Mouse (Mus musculus): ENCODE results near the gene Ppip5k2. TPM values are rescaled to one million over a fixed set of nuclear protein-coding genes. Genes with fewer than 3 reads are reported as not detected.
A peak's percentile ranks its signal among the peaks of the same experiment; 100 is the strongest.

Ppip5k2 gene
- total RNA-seq (2014; rRNA removed) (39.3 and 40.3 TPM in 2 replicates), polyA plus RNA-seq (2015; fragmentation: Nextera tagmentation; extraction: Ambion mirVana) (29.4 and 30.8 TPM in 2 replicates)

GRCm38 (mm10) chr1:97769904-97770753 lies at the start of gene Ppip5k2, which contains the start of gene Gin1:
Gene Ppip5k2, minus strand, starts transcription at chr1:97770411.
Gene Gin1, plus strand, starts transcription at chr1:97770172.
- peak within 1 kb of the TSS; percentile 88 for H3K9ac ChIP-seq (replicated peaks; ENCODE audit: low read length)
- peak within 1 kb of the TSS; percentile 72 for H3K4me2 ChIP-seq (ENCODE audit: low read depth, low read length)
- DNase-seq (ENCODE audit: low spot score): peak; percentile 98
- H3K4me1 ChIP-seq (ENCODE audit: insufficient read depth, low read length): 0 out of 2 replicates have a peak, but pooled peaks cover 6% of the 10 kb centered on the region
- no peaks in the 10 kb centered on the region for H3K27me3 ChIP-seq (ENCODE audit: insufficient read depth, low read length)
- H3K4me3 ChIP-seq (ENCODE audit: low read length): peak within 1 kb of the TSS; percentile 98
- peak; percentile 63 for TF ChIP-seq CTCF (IDR thresholded peaks at IDR 0.05; ENCODE audit: low read depth)
- H3K27ac ChIP-seq: peak within 1 kb of the TSS; percentile 90
- no peaks in the 10 kb centered on the region for H3K9me3 ChIP-seq (ENCODE audit: low read length)
- H3K36me3 ChIP-seq (ENCODE audit: insufficient read depth, low read length): no peaks in the 10 kb centered on the region
- peak; percentile 99 for ATAC-seq
- WGBS: under 1% methylated on average over 66 of the region's 66 CpGs

- Histone ChIP-seq H3K4me2 (ENCODE audit: low read depth, low read length) (no peak overlapping the region), H3K9ac (replicated peaks; ENCODE audit: low read length) (no peak overlapping the region), H3K27ac (no peak overlapping the region), H3K9me3 (ENCODE audit: low read length) (no peaks in the 10 kb centered on the region), H3K36me3 (ENCODE audit: insufficient read depth, low read length) (no peaks in the 10 kb centered on the region), H3K4me3 (ENCODE audit: low read length) (no peak overlapping the region), H3K4me1 (ENCODE audit: insufficient read depth, low read length) (no peaks in the 10 kb centered on the region), H3K27me3 (ENCODE audit: insufficient read depth, low read length) (no peaks in the 10 kb centered on the region)
- DNase-seq (ENCODE audit: low spot score) (peak; percentile 76), ATAC-seq (no peak)
- peak; percentile 74 for TF ChIP-seq CTCF (IDR thresholded peaks at IDR 0.05; ENCODE audit: low read depth)
- 28% methylated on average over 2 of the region's 2 CpGs for WGBS
Measured at GRCm38 (mm10) chr1:97809255-97809912, 39.2 kb upstream of the Ppip5k2 start.

- no peak for DNase-seq (ENCODE audit: low spot score)
Measured at GRCm38 (mm10) chr1:97804520-97804919, 34.3 kb upstream of the Ppip5k2 start.

GRCm38 (mm10) chr1:97802207-97802902 lies 32.1 kb upstream of the Ppip5k2 start:
- Histone ChIP-seq H3K4me1 (ENCODE audit: insufficient read depth, low read length) (no peaks in the 10 kb centered on the region), H3K4me3 (ENCODE audit: low read length) (no peak overlapping the region), H3K27ac (no peak overlapping the region), H3K9me3 (ENCODE audit: low read length) (0 out of 2 replicates have a peak, but pooled peaks cover 2% of the 10 kb centered on the region), H3K4me2 (ENCODE audit: low read depth, low read length) (no peak overlapping the region), H3K36me3 (ENCODE audit: insufficient read depth, low read length) (no peaks in the 10 kb centered on the region), H3K27me3 (ENCODE audit: insufficient read depth, low read length) (no peaks in the 10 kb centered on the region), H3K9ac (replicated peaks; ENCODE audit: low read length) (no peak overlapping the region)
- no peak for ATAC-seq
- WGBS: 40% methylated on average over 4 of the region's 4 CpGs
- TF ChIP-seq CTCF (IDR thresholded peaks at IDR 0.05; ENCODE audit: low read depth): peak; percentile 65
- DNase-seq (ENCODE audit: low spot score): peak; percentile 60

More at GRCm38 (mm10) chr1:97804520-97804919, 34.3 kb upstream of the Ppip5k2 start:
- H3K36me3 ChIP-seq (ENCODE audit: insufficient read depth, low read length): no peaks in the 10 kb centered on the region
- H3K4me2 ChIP-seq (ENCODE audit: low read depth, low read length): no peak overlapping the region
- H3K4me1 ChIP-seq (ENCODE audit: insufficient read depth, low read length): no peaks in the 10 kb centered on the region
- H3K9me3 ChIP-seq (ENCODE audit: low read length): 0 out of 2 replicates have a peak, but pooled peaks cover 2% of the 10 kb centered on the region
- TF ChIP-seq CTCF (IDR thresholded peaks at IDR 0.05; ENCODE audit: low read depth): no peak
- no peak overlapping the region for H3K27ac ChIP-seq
- H3K27me3 ChIP-seq (ENCODE audit: insufficient read depth, low read length): no peaks in the 10 kb centered on the region
- H3K9ac ChIP-seq (replicated peaks; ENCODE audit: low read length): no peak overlapping the region
- ATAC-seq: no peak
- H3K4me3 ChIP-seq (ENCODE audit: low read length): no peak overlapping the region

GRCm38 (mm10) chr1:97795936-97796335 lies 25.7 kb upstream of the Ppip5k2 start:
- H3K4me3 ChIP-seq (ENCODE audit: low read length): no peak overlapping the region
- TF ChIP-seq CTCF (IDR thresholded peaks at IDR 0.05; ENCODE audit: low read depth): no peak
- WGBS: 87% methylated on average over 9 of the region's 9 CpGs
- no peaks in the 10 kb centered on the region for H3K36me3 ChIP-seq (ENCODE audit: insufficient read depth, low read length)
- H3K4me2 ChIP-seq (ENCODE audit: low read depth, low read length): no peak overlapping the region
- no peaks in the 10 kb centered on the region for H3K27me3 ChIP-seq (ENCODE audit: insufficient read depth, low read length)
- 0 out of 2 replicates have a peak, but pooled peaks cover 2% of the 10 kb centered on the region for H3K9me3 ChIP-seq (ENCODE audit: low read length)
- H3K9ac ChIP-seq (replicated peaks; ENCODE audit: low read length): no peak overlapping the region
- DNase-seq (ENCODE audit: low spot score) (no peak), ATAC-seq (no peak)
- no peaks in the 10 kb centered on the region for H3K4me1 ChIP-seq (ENCODE audit: insufficient read depth, low read length)
- H3K27ac ChIP-seq: no peak overlapping the region

- Histone ChIP-seq H3K36me3 (ENCODE audit: insufficient read depth, low read length) (no peaks in the 10 kb centered on the region), H3K27ac (no peak overlapping the region), H3K27me3 (ENCODE audit: insufficient read depth, low read length) (no peaks in the 10 kb centered on the region), H3K4me3 (ENCODE audit: low read length) (no peak overlapping the region), H3K9ac (replicated peaks; ENCODE audit: low read length) (no peak overlapping the region), H3K4me1 (ENCODE audit: insufficient read depth, low read length) (no peaks in the 10 kb centered on the region), H3K4me2 (ENCODE audit: low read depth, low read length) (no peak overlapping the region), H3K9me3 (ENCODE audit: low read length) (no peaks in the 10 kb centered on the region)
- no peak for TF ChIP-seq CTCF (IDR thresholded peaks at IDR 0.05; ENCODE audit: low read depth)
- 90% methylated on average over 3 of the region's 3 CpGs for WGBS
- DNase-seq (ENCODE audit: low spot score) (no peak), ATAC-seq (no peak)
Measured at GRCm38 (mm10) chr1:97794110-97794509, 23.9 kb upstream of the Ppip5k2 start.
